Mouse (Mus musculus): ENCODE measurements around the gene Ccdc142. TPM values are rescaled to one million over a fixed set of nuclear protein-coding genes. Genes with fewer than 3 reads are reported as not detected.

Ccdc142 gene
- polyA plus RNA-seq, 1 experiment, result 1.2 TPM

DNA sequence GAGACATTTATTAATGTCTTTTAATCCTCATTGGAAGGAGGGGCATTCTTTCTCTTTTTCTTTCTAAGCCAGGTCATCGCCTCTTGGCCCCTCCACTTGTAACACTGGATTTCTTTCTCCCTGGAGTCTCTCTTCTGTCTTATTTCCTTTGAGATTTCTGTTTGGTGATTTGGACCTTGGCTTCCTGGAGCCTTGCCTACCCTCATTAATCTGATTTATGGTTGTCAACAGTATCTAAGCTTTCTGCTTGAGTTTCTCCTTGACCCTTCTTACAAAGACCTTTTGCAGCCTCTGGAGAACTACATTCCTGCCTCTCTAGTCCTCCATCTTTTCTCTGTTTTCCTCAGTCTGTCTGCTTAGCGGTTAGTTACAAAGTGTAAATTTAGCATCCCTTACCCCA is 3.0 kb upstream of the Ccdc142 start:
- Histone ChIP-seq H3K4me3 (no peak overlapping the region), H3K36me3 (ENCODE audit: control insufficient read depth, insufficient read depth) (no peaks in the 10 kb centered on the region), H3ac (ENCODE audit: control insufficient read depth, insufficient read length) (no peak overlapping the region), H3K4me2 (ENCODE audit: low read depth) (no peak overlapping the region), H3K79me2 (ENCODE audit: control insufficient read depth, insufficient read depth) (no peaks in the 10 kb centered on the region), H3K27me3 (ENCODE audit: control insufficient read depth, insufficient read depth, insufficient read length) (no peaks in the 10 kb centered on the region)
- TF ChIP-seq SRF (IDR thresholded peaks at IDR 0.05; ENCODE audit: control insufficient read depth, insufficient read length, low read depth) (no peak), REST (IDR thresholded peaks at IDR 0.05; ENCODE audit: insufficient read depth, insufficient read length) (no peak), MYOD1 (IDR thresholded peaks at IDR 0.05; ENCODE audit: control insufficient read depth in 1 of 3, insufficient read length in 2 of 3, low read depth in 2 of 3) (no peak), E2F4 (IDR thresholded peaks at IDR 0.05; ENCODE audit: insufficient read depth) (no peak), CEBPB (IDR thresholded peaks at IDR 0.05; ENCODE audit: insufficient read depth, poor library complexity, severe bottlenecking) (no peak), USF1 (IDR thresholded peaks at IDR 0.05; ENCODE audit: low read depth) (no peak), MAX (IDR thresholded peaks at IDR 0.05; ENCODE audit: low read depth) (no peak), TCF12 (IDR thresholded peaks at IDR 0.05; ENCODE audit: insufficient read depth, poor library complexity, severe bottlenecking) (no peak), POLR2A (IDR thresholded peaks at IDR 0.05; ENCODE audit: insufficient read length, low read depth) (no peak), POLR2AphosphoS2 (IDR thresholded peaks at IDR 0.05; ENCODE audit: insufficient read length, low read depth) (no peak), TCF3 (IDR thresholded peaks at IDR 0.05; ENCODE audit: insufficient read length, low read depth) (no peak), MYOG (IDR thresholded peaks at IDR 0.05; ENCODE audit: control insufficient read depth in 1 of 3, insufficient read depth in 1 of 3, insufficient read length in 2 of 3, low read depth in 2 of 3) (no peak)

DNA sequence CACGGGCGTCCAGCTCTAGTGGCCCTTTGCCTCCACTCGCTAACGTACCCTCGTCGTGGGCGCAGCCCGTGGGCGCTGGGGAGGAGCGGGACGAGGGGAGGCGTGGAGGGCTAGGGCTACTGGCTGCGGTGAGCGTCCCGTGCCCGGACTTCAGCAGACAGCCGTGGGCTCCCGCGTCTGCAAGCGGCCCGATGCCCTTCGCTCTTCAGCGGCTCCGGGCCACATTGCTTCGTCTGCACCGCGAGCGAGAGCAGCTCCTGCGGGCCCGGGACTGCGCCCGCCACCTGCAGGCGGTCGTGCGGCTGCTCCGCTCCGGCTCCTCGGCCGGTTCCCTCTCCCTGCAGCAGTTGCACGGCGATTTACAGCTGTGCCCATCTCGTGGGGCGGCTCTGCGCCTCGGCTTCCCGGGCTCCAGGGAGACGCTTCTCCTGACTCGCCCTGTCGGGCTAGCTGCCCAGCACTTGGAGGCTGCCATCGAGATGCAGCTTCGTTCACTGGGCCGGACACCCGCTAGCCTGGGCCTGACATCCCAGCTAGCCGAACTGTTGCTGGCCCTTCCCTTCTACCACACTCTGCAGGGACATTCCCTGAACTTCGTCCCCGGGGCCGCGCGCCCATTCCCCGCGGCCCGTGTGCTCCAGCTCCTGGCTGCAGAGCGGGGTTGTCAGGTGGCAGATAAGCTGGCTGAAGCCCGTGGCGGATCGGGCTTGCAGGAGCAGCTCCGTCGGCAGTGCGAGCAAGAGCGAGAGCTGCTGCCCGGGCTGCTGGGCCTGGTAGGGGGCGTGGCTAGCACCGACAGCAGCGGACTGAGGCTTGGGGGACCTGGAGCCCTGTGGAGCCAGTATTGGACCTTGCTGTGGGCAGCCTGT is 521 bp downstream of the Ccdc142 start:
- TF ChIP-seq CEBPB (IDR thresholded peaks at IDR 0.05; ENCODE audit: insufficient read depth, poor library complexity, severe bottlenecking), result no peak
- TF ChIP-seq MYOG (IDR thresholded peaks at IDR 0.05; ENCODE audit: control insufficient read depth in 1 of 3, insufficient read depth in 1 of 3, insufficient read length in 2 of 3, low read depth in 2 of 3), result peak in 2 of 3 experiments; percentile 12 to 46
- TF ChIP-seq POLR2AphosphoS2 (IDR thresholded peaks at IDR 0.05; ENCODE audit: insufficient read length, low read depth), result peak; percentile 41
- peak; percentile 49 for TF ChIP-seq POLR2A (IDR thresholded peaks at IDR 0.05; ENCODE audit: insufficient read length, low read depth)
- peak overlapping the region; percentile 38 for H3ac ChIP-seq (ENCODE audit: control insufficient read depth, insufficient read length)
- no peaks in the 10 kb centered on the region for H3K79me2 ChIP-seq (ENCODE audit: control insufficient read depth, insufficient read depth)
- peak overlapping the region; percentile 99 for H3K4me2 ChIP-seq (ENCODE audit: low read depth)
- no peaks in the 10 kb centered on the region for H3K36me3 ChIP-seq (ENCODE audit: control insufficient read depth, insufficient read depth)
- no peaks in the 10 kb centered on the region for H3K27me3 ChIP-seq (ENCODE audit: control insufficient read depth, insufficient read depth, insufficient read length)
- peak overlapping the region; percentile 49 for H3K4me3 ChIP-seq

- H3K4me2 ChIP-seq (ENCODE audit: low read depth), result no peak overlapping the region
- H3K27me3 ChIP-seq (ENCODE audit: control insufficient read depth, insufficient read depth, insufficient read length), result no peaks in the 10 kb centered on the region
- TF ChIP-seq REST (IDR thresholded peaks at IDR 0.05; ENCODE audit: insufficient read depth, insufficient read length) (no peak), USF1 (IDR thresholded peaks at IDR 0.05; ENCODE audit: low read depth) (no peak), MYOG (IDR thresholded peaks at IDR 0.05; ENCODE audit: control insufficient read depth in 1 of 3, insufficient read depth in 1 of 3, insufficient read length in 2 of 3, low read depth in 2 of 3) (no peak), MAX (IDR thresholded peaks at IDR 0.05; ENCODE audit: low read depth) (no peak), MYOD1 (IDR thresholded peaks at IDR 0.05; ENCODE audit: control insufficient read depth in 1 of 3, insufficient read length in 2 of 3, low read depth in 2 of 3) (no peak), POLR2A (IDR thresholded peaks at IDR 0.05; ENCODE audit: insufficient read length, low read depth) (no peak), CEBPB (IDR thresholded peaks at IDR 0.05; ENCODE audit: insufficient read depth, poor library complexity, severe bottlenecking) (no peak), TCF12 (IDR thresholded peaks at IDR 0.05; ENCODE audit: insufficient read depth, poor library complexity, severe bottlenecking) (no peak), POLR2AphosphoS2 (IDR thresholded peaks at IDR 0.05; ENCODE audit: insufficient read length, low read depth) (no peak), E2F4 (IDR thresholded peaks at IDR 0.05; ENCODE audit: insufficient read depth) (no peak), SRF (IDR thresholded peaks at IDR 0.05; ENCODE audit: control insufficient read depth, insufficient read length, low read depth) (no peak), TCF3 (IDR thresholded peaks at IDR 0.05; ENCODE audit: insufficient read length, low read depth) (no peak)
- no peaks in the 10 kb centered on the region for H3K79me2 ChIP-seq (ENCODE audit: control insufficient read depth, insufficient read depth)
- no peak overlapping the region for H3ac ChIP-seq (ENCODE audit: control insufficient read depth, insufficient read length)
- no peaks in the 10 kb centered on the region for H3K36me3 ChIP-seq (ENCODE audit: control insufficient read depth, insufficient read depth)
- peak overlapping the region; percentile 49 for H3K4me3 ChIP-seq
Observed at GRCm38 (mm10) chr6:83103130-83103650, 1.8 kb downstream of the Ccdc142 start.

DNA sequence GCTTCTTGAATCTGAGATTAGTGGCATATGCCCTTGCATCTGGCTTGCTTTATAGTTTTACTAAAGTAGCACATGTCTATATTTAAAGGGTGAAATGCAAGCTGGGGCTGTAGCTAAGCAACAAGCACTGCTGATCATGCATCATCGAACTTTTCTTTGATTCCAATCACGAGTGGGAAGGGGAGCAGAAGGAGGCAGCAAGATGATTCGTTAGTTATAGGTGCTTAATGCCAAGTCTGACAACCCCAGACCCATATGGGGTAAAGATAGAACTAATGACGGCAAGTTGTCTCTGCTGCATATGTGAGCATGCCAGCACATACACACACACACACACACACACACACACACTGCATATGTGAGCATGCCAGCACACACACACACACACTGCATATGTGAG is 2.8 kb downstream of the Ccdc142 start:
- Histone ChIP-seq H3K27me3 (ENCODE audit: control insufficient read depth, insufficient read depth, insufficient read length) (no peaks in the 10 kb centered on the region), H3K4me3 (no peak overlapping the region), H3ac (ENCODE audit: control insufficient read depth, insufficient read length) (no peak overlapping the region), H3K4me2 (ENCODE audit: low read depth) (no peak overlapping the region), H3K79me2 (ENCODE audit: control insufficient read depth, insufficient read depth) (peaks cover 1% of the 10 kb centered on the region), H3K36me3 (ENCODE audit: control insufficient read depth, insufficient read depth) (no peaks in the 10 kb centered on the region)
- no peak for TF ChIP-seq TCF3 (IDR thresholded peaks at IDR 0.05; ENCODE audit: insufficient read length, low read depth)
- TF ChIP-seq POLR2AphosphoS2 (IDR thresholded peaks at IDR 0.05; ENCODE audit: insufficient read length, low read depth), result no peak
